Mouse (Mus musculus) erythroid progenitor cell, adult 5-6 weeks (primary cell): ENCODE results near the gene Pdss2. TPM values are rescaled to one million over a fixed set of nuclear protein-coding genes. Genes with fewer than 3 reads are reported as not detected.
"Not testable (repeated sequence)": the region's sequence is repeated elsewhere in the genome, so short reads cannot be mapped to it uniquely, and the experiment has no call there.

Source experiments
- ATAC-seq: replicated peaks from 2 replicates; pipeline ENCODE4 v1.8.0; 2016; ENCODE audit warnings: moderate number of reproducible peaks, mild to moderate bottlenecking, moderate TSS enrichment, inconsistent platforms; ENCODE audit not compliant: poor library complexity, low FRiP score, severe bottlenecking
- total RNA-seq, 2 experiments: library from RNA; stranded (forward) in 1 of 2; stranded (reverse) in 1 of 2; fragments of 150-400 nt in 1 of 2; fragments of 186-747, 209-891 nt in 1 of 2; gene quantifications; 2 replicates each; pipeline versions ENCODE4 v1.2.3 to v1.2.4; 2015 to 2017; ENCODE audit warnings: low replicate concordance in 2 of 2

The Pdss2 gene
- total RNA-seq, 2 experiments from 2014 or later: 6.1 TPM; not detected in 1

GRCm38 (mm10) chr10:43235758-43236669 lies 14.7 kb downstream of the Pdss2 start:
- no peak for ATAC-seq

DNA sequence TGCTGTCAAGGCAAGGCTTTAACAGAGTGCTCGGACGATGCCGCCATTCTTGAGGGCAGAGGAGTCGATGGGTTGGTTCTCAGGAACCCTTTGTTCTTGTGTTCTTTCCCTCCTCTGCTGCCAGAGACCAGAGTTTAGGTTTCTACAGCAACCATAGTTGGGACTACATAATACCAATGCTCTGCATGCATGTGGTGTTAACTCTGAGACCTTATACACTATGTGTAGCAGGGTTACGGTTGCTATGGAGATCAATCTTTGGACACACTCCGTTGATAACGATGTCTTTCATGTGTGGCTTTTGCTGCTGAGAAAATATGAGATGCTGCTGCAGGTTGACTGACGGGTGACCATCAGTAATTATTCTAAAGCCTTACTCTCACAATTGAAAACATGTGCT lies 20.9 kb downstream of the Pdss2 start:
- no peak for ATAC-seq

DNA sequence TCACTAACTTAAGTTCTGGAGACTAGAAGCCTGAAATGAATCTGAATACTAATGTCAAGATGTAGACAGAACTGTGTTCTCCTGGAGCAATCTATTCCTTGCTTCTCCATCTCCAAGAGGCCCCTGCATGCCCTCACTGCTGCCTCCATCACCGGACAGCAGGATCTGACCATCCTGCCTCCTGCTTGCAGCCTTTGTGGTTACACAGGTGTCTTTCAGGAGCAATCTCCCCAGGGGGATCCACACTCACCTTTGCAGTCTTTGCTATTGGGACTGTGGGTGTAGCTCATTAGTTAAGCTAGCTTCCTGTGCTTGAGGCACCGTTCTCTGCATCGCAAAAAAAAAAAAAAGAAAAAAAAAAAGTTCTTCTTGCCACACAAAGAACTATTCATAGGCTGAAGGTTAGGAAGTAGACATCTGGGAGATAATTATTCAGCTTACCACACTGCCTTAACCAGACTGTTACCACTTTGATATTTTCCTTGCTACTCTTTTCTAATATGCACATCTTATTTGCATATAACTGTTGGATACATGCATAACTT lies 23.0 kb downstream of the Pdss2 start:
- no peak for ATAC-seq

DNA sequence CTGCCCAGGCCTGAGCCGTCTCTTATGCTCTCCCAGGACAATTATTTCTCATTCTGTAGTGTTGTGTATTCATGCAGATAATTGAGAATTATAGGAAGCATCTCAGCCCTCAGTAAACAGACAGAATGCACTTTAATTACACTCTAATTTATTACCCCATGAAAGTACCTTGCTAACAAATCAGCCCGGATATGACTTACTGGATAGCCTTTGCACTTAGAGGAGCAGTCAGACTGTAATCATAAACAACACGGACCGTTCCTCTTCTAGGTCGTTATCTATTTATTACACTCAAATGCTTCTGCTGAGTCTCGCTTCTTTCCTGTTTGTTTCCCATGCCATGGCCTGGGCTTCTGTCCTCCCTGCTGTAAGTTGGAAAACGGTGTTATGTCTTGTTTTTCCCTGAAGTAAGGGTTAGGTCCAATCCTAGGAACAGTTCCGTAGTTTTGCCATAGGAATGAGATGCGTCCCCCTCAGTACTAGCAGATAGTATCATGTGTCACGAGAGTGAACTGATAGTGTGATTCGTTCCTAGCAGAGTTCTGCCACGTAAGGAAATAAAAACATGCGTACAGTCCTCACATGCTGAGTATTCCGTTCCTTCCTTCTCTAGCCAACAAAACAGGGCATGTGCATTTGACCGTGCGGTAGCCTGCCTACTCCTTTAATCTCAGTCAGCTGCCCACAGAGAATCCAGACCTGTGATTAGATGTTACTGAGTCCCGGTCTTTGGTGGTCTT lies 24.3 kb downstream of the Pdss2 start:
- no peak for ATAC-seq

GRCm38 (mm10) chr10:43247994-43248393 lies 26.7 kb downstream of the Pdss2 start:
- ATAC-seq: no peak

DNA sequence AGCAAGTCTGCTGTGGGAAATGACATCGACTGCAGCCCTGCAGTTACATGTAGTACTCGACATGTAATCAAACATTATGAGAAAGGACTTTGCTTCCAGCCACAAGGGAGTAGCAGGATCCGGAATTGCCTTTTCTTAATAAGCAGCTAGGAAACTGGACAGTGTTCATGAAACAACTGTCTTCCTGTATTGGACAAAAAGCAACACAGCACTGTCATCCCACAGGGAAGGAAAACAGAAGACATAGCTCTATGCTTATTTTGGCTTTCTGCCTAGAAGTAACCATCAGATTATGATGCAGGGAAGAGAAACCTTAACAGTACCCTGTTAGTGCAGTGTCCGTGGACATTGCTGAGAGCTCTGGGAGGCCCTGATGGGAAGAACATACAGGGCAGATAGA lies 31.0 kb downstream of the Pdss2 start:
- ATAC-seq: no peak

DNA sequence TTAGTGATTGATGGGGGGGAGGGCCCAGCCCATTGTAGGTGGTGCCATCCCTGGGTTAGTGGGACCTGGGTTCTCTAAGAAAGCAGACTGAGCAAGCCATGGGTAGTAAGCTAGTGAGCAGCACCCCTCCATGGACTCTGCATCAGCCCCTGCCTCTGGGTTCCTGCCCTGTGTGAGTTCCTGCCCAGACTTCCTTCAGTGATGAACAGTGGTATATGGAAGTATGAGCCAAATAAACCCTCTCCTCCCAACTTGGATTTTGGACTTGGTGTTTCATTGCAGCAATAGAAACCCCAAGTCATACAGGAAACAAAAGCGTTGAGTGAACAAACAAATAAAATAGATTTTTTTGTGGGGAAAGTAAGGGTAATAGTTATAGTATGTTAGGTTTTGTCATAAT lies 35.7 kb downstream of the Pdss2 start:
- not testable (repeated sequence) for ATAC-seq

DNA sequence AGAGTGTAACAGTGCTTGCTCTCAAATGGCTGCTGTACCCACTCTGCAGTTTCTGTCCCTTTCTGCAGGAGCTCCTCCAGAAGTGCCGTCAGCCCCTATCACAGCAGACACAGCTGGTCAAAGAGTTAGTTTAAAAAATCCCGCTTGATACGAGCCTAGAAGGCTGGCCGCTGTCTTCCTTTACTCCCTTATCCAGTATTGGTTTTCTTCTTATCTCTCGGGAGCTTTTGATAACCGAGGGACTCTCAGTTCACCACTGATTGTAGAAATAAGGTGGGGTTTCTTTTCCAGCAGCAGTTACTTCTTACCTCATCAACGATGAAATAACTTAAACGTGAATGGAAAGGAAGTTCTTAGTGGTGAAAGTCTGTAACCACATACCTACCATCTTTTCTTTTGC lies 36.2 kb downstream of the Pdss2 start:
- not testable (repeated sequence) for ATAC-seq

- no peak for ATAC-seq
These were observed 50.0 kb downstream of the Pdss2 start for GRCm38 (mm10) chr10:43271318-43271717.

- no peak for ATAC-seq
These were observed 51.1 kb downstream of the Pdss2 start for GRCm38 (mm10) chr10:43272381-43272780.

GRCm38 (mm10) chr10:43273057-43273456 lies 51.8 kb downstream of the Pdss2 start:
- no peak for ATAC-seq

GRCm38 (mm10) chr10:43275446-43275845 lies 54.2 kb downstream of the Pdss2 start:
- ATAC-seq: no peak

- ATAC-seq: no peak
These were observed 54.9 kb downstream of the Pdss2 start for GRCm38 (mm10) chr10:43276116-43276659.

- no peak for ATAC-seq
These were observed 56.2 kb downstream of the Pdss2 start for GRCm38 (mm10) chr10:43277266-43278145.

GRCm38 (mm10) chr10:43279637-43280288 lies 58.5 kb downstream of the Pdss2 start:
- ATAC-seq: no peak

DNA sequence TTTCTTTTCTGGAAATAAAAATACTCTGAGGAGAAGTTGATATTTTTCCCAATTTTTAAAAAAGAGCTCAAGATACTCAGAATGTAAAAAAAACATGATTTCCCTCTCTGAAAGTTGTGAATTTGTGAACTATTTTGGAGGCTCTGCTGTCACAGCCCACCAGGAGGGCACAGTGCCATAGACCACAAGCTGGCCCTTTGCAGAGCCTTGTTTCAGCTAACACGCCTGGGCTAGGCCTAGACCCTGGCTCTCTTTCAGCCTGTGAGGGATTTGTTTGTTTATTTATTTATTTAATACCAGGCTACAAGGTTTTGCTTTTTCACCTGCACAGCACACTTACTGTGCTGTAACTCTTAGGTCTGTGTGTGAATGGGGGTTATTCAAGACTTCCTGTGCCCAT lies 64.3 kb downstream of the Pdss2 start:
- no peak for ATAC-seq

DNA sequence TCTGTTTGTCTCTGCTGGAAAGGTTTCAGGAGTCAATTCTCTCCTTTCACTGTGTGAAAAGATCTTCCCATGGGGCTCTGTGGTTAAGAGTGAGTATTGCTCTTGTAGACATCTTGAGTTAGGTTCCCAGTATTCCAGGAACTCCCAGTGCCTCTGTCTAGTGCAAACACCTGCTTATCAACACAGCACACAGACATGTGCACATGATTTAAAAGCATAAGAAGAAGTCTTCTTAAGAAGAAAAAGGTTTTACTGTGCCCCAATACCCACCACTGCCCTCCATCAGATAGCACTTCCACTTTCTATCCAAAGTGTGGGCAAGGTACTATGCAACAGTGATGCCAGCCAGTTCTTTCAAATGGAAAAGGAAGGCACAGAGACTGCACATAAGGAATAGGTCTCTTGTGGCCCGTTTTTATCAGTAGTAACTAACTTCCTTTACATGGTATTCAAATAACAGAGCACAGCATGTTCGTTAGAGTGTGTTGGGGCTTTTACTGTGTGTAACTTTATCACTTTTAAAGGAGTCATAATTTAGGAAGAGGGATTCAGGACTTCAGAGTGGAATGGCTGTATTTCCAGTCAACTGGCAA lies 69.4 kb downstream of the Pdss2 start:
- ATAC-seq: no peak

DNA sequence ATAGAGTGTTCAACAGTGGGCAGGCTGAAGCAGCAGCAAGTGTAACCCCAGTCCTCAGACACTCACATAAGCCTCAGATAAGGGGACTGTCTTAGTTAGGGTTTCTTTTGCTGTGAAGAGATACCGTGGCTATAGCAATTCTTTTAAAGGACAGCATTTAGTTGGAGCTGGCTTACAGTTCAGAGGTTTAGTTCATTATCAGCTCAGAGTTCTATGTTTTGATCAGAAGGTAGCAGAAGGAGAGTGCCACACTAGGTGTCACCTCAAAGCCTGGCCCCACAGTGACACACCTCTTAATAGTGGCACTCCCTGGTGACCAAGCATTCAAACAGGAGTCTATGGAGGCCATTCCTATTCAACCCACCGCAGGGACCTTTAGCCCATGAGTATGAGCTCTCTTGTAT lies 70.0 kb downstream of the Pdss2 start:
- ATAC-seq: no peak

- ATAC-seq: no peak
These were observed 71.2 kb downstream of the Pdss2 start for GRCm38 (mm10) chr10:43292454-43292853.
